Comparison of ENCODE assay signal across 8 mouse cellular contexts in genomic region chr10:11081611-11082398, GRCm38 (mm10). TPM values are rescaled to one million over a fixed set of nuclear protein-coding genes. Genes with fewer than 3 reads are reported as not detected.
A peak's percentile ranks its signal among the peaks of the same experiment; 100 is the strongest.
DNase-seq lines count a peak whose midpoint lies in the region; ATAC-seq and TF ChIP-seq lines count a peak whose summit lies in the region.

Gene Grm1 (minus strand): TSS chr10:11082356.

- peak; percentile 65; the same call in 1 of the 2 replicates for ATAC-seq in common myeloid progenitor, adult 5-6 weeks (replicated peaks; ENCODE audit: low read depth, poor library complexity, severe bottlenecking)
- 0 out of 2 replicates have a peak, but pooled peaks have one; percentile 31 for ATAC-seq in heart, embryonic 11.5 days (replicated peaks; ENCODE audit: insufficient number of reproducible peaks, low FRiP score, low TSS enrichment)
- ATAC-seq in neural tube, embryonic 15.5 days (ENCODE audit: low FRiP score): peak; percentile 89

- H3K4me1 ChIP-seq in heart, embryonic 11.5 days (ENCODE audit: control insufficient read depth, insufficient read depth, low read length): no peaks in the 10 kb centered on the region
- peaks cover 25% of the 10 kb centered on the region for H3K4me1 ChIP-seq in neural tube, embryonic 15.5 days

- H3K27me3 ChIP-seq in heart, embryonic 11.5 days (ENCODE audit: control insufficient read depth, insufficient read depth, low read length): peaks cover 32% of the 10 kb centered on the region
- peaks cover 25% of the 10 kb centered on the region for H3K27me3 ChIP-seq in neural tube, embryonic 15.5 days (replicated peaks)

- peak within 1 kb of the TSS; percentile 16; the same call in 1 of the 2 replicates for H3K4me3 ChIP-seq in heart, embryonic 11.5 days (ENCODE audit: low read depth, low read length)
- peak within 1 kb of the TSS; percentile 61 for H3K4me3 ChIP-seq in left cerebral cortex, adult 2 months
- H3K4me3 ChIP-seq in neural tube, embryonic 15.5 days (replicated peaks): peak within 1 kb of the TSS; percentile 51

- peak; percentile 40 for DNase-seq in adrenal gland, postnatal 14 days
- no peak for DNase-seq in adrenal gland, adult 18-20 months (ENCODE audit: low spot score in 2 of 2)
- DNase-seq in 3T3-L1 (ENCODE audit: low read depth, low spot score) (peak; percentile 6), MN1 (ENCODE audit: low spot score) (no peak)
- peak; percentile 52 to 56 for DNase-seq in left cerebral cortex, adult 2 months (ENCODE audit: extremely low spot score in 1 of 2, low spot score in 2 of 2)

- H3K27ac ChIP-seq in heart, embryonic 11.5 days (ENCODE audit: low read depth, low read length): no peak within 1 kb of the TSS
- H3K27ac ChIP-seq in left cerebral cortex, adult 2 months: peak within 1 kb of the TSS; percentile 80
- no peak within 1 kb of the TSS for H3K27ac ChIP-seq in neural tube, embryonic 15.5 days (replicated peaks)

- peak; percentile 46 for TF ChIP-seq CTCF in left cerebral cortex, adult 2 months (IDR thresholded peaks at IDR 0.05)

- intact Hi-C loops in left cerebral cortex, adult 2 months (cut with DNase I): loop anchor here (5.0 kb wide), 4 partner anchors 165 to 675 kb away; partner anchors contain the start of gene Rab32

- WGBS in heart, embryonic 11.5 days (ENCODE audit: insufficient replicate concordance): 3% methylated on average over 32 of the region's 32 CpGs
- 1% methylated on average over 32 of the region's 32 CpGs for WGBS in neural tube, embryonic 15.5 days

- no peak within 1 kb of the TSS for H3K9ac ChIP-seq in heart, embryonic 11.5 days (ENCODE audit: low read depth, low read length)
- peak within 1 kb of the TSS; percentile 55 for H3K9ac ChIP-seq in neural tube, embryonic 15.5 days (replicated peaks)

- no peaks in the 10 kb centered on the region for H3K9me3 ChIP-seq in heart, embryonic 11.5 days (replicated peaks; ENCODE audit: control insufficient read depth, low read length)
- no peaks in the 10 kb centered on the region for H3K9me3 ChIP-seq in neural tube, embryonic 15.5 days (replicated peaks)

- no peaks in the 10 kb centered on the region for H3K36me3 ChIP-seq in heart, embryonic 11.5 days (ENCODE audit: control insufficient read depth, insufficient read depth, low read length)
- H3K36me3 ChIP-seq in neural tube, embryonic 15.5 days: no peaks in the 10 kb centered on the region

- peak within 1 kb of the TSS; percentile 43 for H3K4me2 ChIP-seq in heart, embryonic 11.5 days
- peak within 1 kb of the TSS; percentile 82 for H3K4me2 ChIP-seq in neural tube, embryonic 15.5 days

RNA-seq across cellular contexts. Expression of gene Grm1, which starts in this region (rescaled TPM):
- 0.08 TPM in 1 of 2 replicates, not detected in the other for total RNA-seq in adrenal gland, postnatal 14 days (2021)
- total RNA-seq in adrenal gland, adult 18-20 months (2021): not detected
- total RNA-seq in common myeloid progenitor, adult 5-6 weeks (2017): under 0.01 TPM in 1 of 2 replicates, not detected in the other
- not detected in 2 replicates for polyA plus RNA-seq in heart, embryonic 11.5 days (2014; fragmentation: Nextera tagmentation; extraction: Ambion mirVana)
- total RNA-seq in left cerebral cortex, adult 2 months (2021): 10 to 100 TPM; 42.5 to 44.5 TPM
- polyA plus RNA-seq in neural tube, embryonic 15.5 days (2015; fragmentation: Nextera tagmentation; extraction: Ambion mirVana): 6.4 and 7.3 TPM in 2 replicates

Comparison
In these comparisons a context has a peak if more than half of its experiments do, and no peak if none do; other contexts are left out.
1. RNA of gene Grm1 (total RNA-seq): 42.5 to 44.5 TPM in left cerebral cortex, adult 2 months; 0.08 TPM in adrenal gland, postnatal 14 days, not detected in adrenal gland, adult 18-20 months and under 0.01 TPM in common myeloid progenitor, adult 5-6 weeks; every median in the first group is over 10 times any median in the second.
2. Peak in DNase-seq in adrenal gland, postnatal 14 days; RNA of the gene not detected or under 1 TPM.
3. Peak in ATAC-seq in common myeloid progenitor, adult 5-6 weeks; RNA of the gene not detected or under 1 TPM.
4. Peak in ATAC-seq, H3K4me3 ChIP-seq and H3K4me2 ChIP-seq in heart, embryonic 11.5 days; RNA of the gene not detected or under 1 TPM.
5. DNase-seq: peak in 3T3-L1 (single experiment) and left cerebral cortex, adult 2 months (2 of 2); none in adrenal gland, adult 18-20 months (0 of 2) and MN1 (single experiment).
6. ATAC-seq: peak in every context shown above with its lines; median percentile 89 in neural tube, embryonic 15.5 days; 65 in common myeloid progenitor, adult 5-6 weeks; 31 in heart, embryonic 11.5 days.
7. Peak in every context shown above with its lines, with median percentiles within 50 percentile points of each other: H3K4me3 ChIP-seq.